Comparison of ENCODE assay signal across 15 mouse cellular contexts in genomic region chr15:61618638-61619500, GRCm38 (mm10).
DNase-seq lines count a peak whose midpoint lies in the region; TF ChIP-seq lines count a peak whose summit lies in the region.
"Had no signal": no experiment of that assay in that cellular context is flagged by ENCODE, and none has a peak within 500 bp of the region (broad histone marks: within the 10 kb centered on the region; RNA-seq: fewer than 3 reads in every experiment).

No protein-coding gene starts in this region.

- intact Hi-C loops in heart, adult 2 months (cut with DNase I): no loop called here

- DNase-seq in heart, adult 2 months: no peak
- no peak for DNase-seq in heart, adult 18-20 months
- peak; percentile 14 for DNase-seq in R1 (ENCODE audit: low read depth, low spot score)
- DNase-seq in large intestine, adult 2 months (ENCODE audit: low read depth, low spot score): peak; percentile 68
- no peak for DNase-seq in cerebellum, postnatal 10 days
- no peak for DNase-seq in kidney, postnatal 36 days
- DNase-seq in spleen, postnatal 36 days (ENCODE audit: low spot score in 2 of 2): no peak
- DNase-seq: kidney, postnatal 14 days; liver, embryonic 13.5 days; lung, postnatal 36 days; right cerebral cortex, postnatal 14 days had no signal

- no peaks in the 10 kb centered on the region for H3K27me3 ChIP-seq in heart, adult 2 months (ENCODE audit: control insufficient read depth, insufficient read depth, low read length)
- no peaks in the 10 kb centered on the region for H3K27me3 ChIP-seq in C2C12 (ENCODE audit: control insufficient read depth, insufficient read depth, insufficient read length)
- H3K27me3 ChIP-seq: hindbrain, embryonic 15.5 days; liver, embryonic 13.5 days; midbrain, embryonic 15.5 days; neural tube, embryonic 15.5 days had no signal

- H3K36me3 ChIP-seq in heart, adult 2 months (ENCODE audit: control insufficient read depth, insufficient read depth, low read length): no peaks in the 10 kb centered on the region
- H3K36me3 ChIP-seq in C2C12 (ENCODE audit: control insufficient read depth, insufficient read depth): no peaks in the 10 kb centered on the region
- H3K36me3 ChIP-seq: hindbrain, embryonic 15.5 days; liver, embryonic 13.5 days; midbrain, embryonic 15.5 days; neural tube, embryonic 15.5 days had no signal

- no peak overlapping the region for H3K9ac ChIP-seq in heart, adult 2 months (ENCODE audit: low read depth, low read length)
- H3K9ac ChIP-seq: hindbrain, embryonic 15.5 days; liver, embryonic 13.5 days; midbrain, embryonic 15.5 days; neural tube, embryonic 15.5 days had no signal

- WGBS in heart, adult 2 months: 77% methylated on average over 8 of the region's 8 CpGs
- 26% methylated on average over 8 of the region's 8 CpGs for WGBS in large intestine, adult 2 months

- no peak overlapping the region for H3ac ChIP-seq in C2C12 (ENCODE audit: control insufficient read depth, insufficient read length, low read depth)

- H3K79me3 ChIP-seq in C2C12 (ENCODE audit: low read depth): no peaks in the 10 kb centered on the region

- TF ChIP-seq CTCF in heart, adult 2 months (IDR thresholded peaks at IDR 0.05): peak; percentile 10; the same call in 1 of the 2 replicates
- TF ChIP-seq CTCF in C2C12 (IDR thresholded peaks at IDR 0.05; ENCODE audit: control insufficient read depth, insufficient read depth, insufficient read length): no peak

- no peak overlapping the region for H3K4me3 ChIP-seq in heart, adult 2 months
- no peak overlapping the region for H3K4me3 ChIP-seq in C2C12 (ENCODE audit: insufficient read depth, poor library complexity, severe bottlenecking)
- H3K4me3 ChIP-seq: hindbrain, embryonic 15.5 days; liver, embryonic 13.5 days; midbrain, embryonic 15.5 days; neural tube, embryonic 15.5 days had no signal

- H3K4me1 ChIP-seq in heart, adult 2 months (ENCODE audit: control insufficient read depth, insufficient read depth, low read length): no peaks in the 10 kb centered on the region
- H3K4me1 ChIP-seq: hindbrain, embryonic 15.5 days; liver, embryonic 13.5 days; midbrain, embryonic 15.5 days; neural tube, embryonic 15.5 days had no signal

- no peak for TF ChIP-seq POLR2A in heart, adult 2 months (IDR thresholded peaks at IDR 0.05; ENCODE audit: insufficient read depth, low read depth, low read length)

- H3K79me2 ChIP-seq in heart, adult 2 months (replicated peaks; ENCODE audit: control insufficient read depth, insufficient read depth, low read length): no peaks in the 10 kb centered on the region
- no peaks in the 10 kb centered on the region for H3K79me2 ChIP-seq in C2C12 (ENCODE audit: control insufficient read depth, insufficient read depth)

- TF ChIP-seq EP300 in heart, adult 2 months (IDR thresholded peaks at IDR 0.05; ENCODE audit: insufficient read depth, low read depth, low read length): no peak

- no peak overlapping the region for H3K27ac ChIP-seq in heart, adult 2 months
- H3K27ac ChIP-seq: hindbrain, embryonic 15.5 days; liver, embryonic 13.5 days; midbrain, embryonic 15.5 days; neural tube, embryonic 15.5 days had no signal

TF ChIP-seq in C2C12, 6 proteins besides CTCF, POLR2A, EP300 and RAD21:
- TF ChIP-seq USF1 (IDR thresholded peaks at IDR 0.05; ENCODE audit: low read depth): no peak
- peak; percentile 15 for TF ChIP-seq CEBPB (IDR thresholded peaks at IDR 0.05; ENCODE audit: low read depth)

Comparison
In these comparisons a context has a peak if more than half of its experiments do, and no peak if none do; other contexts are left out.
1. DNase-seq: peak in R1 (single experiment) and large intestine, adult 2 months (single experiment); none in heart, adult 2 months (0 of 2), heart, adult 18-20 months (0 of 2), cerebellum, postnatal 10 days (0 of 2), kidney, postnatal 36 days (0 of 2) and spleen, postnatal 36 days (0 of 2).